Mouse (Mus musculus) left cerebral cortex, adult 2 months (tissue): Measurements from ENCODE around the gene Ncam1. TPM values are rescaled to one million over a fixed set of nuclear protein-coding genes. Genes with fewer than 3 reads are reported as not detected.

Source experiments
- DNase-seq, 2 experiments: peaks; one replicate each; pipeline ENCODE4 v3.0.0; 2021 to 2022; ENCODE audit warnings: low spot score in 2 of 2, mixed read lengths in 1 of 2; ENCODE audit errors: extremely low spot score in 1 of 2
- H3K27ac ChIP-seq: fragments of 200-600 bp; 2 replicates; pipeline ENCODE4 v1.8.1; 2022
- H3K4me3 ChIP-seq: fragments of 200-600 bp; 2 replicates; pipeline ENCODE4 v1.8.1; 2022
- CTCF ChIP-seq: fragments of 200-600 bp; IDR thresholded peaks from 2 replicates; pipeline ENCODE4 v1.8.1; 2022; ENCODE audit warnings: antibody characterized with exemption, mild to moderate bottlenecking, moderate library complexity
- intact Hi-C: fragments of 180-260 bp; cut with DNase I; formaldehyde crosslinking; loops from one replicate; pipeline ENCODE4 v1.15.1; 2025
- total RNA-seq, 2 experiments: library from RNA; stranded (reverse); gene quantifications; 2 replicates each; pipeline ENCODE4 v1.2.3; 2021

The Ncam1 gene
- total RNA-seq, 2 experiments from 2014 or later: 270 to 291 TPM

DNA sequence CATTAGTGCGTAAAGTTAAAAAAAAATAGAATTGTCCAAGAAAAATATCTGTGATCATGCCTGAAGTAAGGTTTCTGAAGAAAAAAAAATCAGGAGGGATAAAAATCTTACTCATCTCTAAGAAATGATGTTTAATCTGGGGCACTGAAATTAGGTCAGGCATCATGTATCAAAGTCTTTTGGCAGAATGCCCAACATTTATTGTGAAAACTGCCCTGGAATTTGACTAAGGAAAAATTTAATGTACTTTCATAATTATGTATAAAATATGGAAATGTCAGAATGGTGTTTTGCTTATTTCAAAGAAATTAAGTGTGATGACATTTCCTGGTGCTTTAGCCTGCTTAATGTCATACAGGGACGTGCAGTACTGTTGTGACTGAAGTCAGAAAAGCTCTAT lies 52.5 kb downstream of the Ncam1 start:
- intact Hi-C loops: no loop called here
- no peak for DNase-seq
- no peak for TF ChIP-seq CTCF
- H3K4me3 ChIP-seq: no peak overlapping the region
- no peak overlapping the region for H3K27ac ChIP-seq

DNA sequence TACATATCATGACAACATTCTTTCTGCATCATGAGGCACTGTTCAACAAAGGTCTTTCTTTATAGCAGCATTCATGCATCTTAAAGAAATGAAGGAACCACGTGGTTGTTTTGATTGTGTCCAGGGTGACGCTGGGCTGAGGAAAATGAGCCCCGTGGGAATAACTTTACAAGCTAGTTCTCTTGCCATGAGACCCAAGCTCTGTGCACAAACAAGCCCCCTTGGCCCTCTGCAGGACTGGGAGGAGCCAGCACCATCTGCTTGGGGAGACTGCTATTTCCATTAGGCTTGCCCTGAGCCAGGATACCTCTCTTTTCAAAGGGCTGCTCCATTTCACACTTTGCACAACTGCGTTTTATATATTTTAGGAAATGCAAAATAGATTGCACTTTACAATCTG lies 53.0 kb downstream of the Ncam1 start:
- TF ChIP-seq CTCF: no peak
- intact Hi-C loops: no loop called here
- DNase-seq: no peak
- no peak overlapping the region for H3K4me3 ChIP-seq
- no peak overlapping the region for H3K27ac ChIP-seq

DNA sequence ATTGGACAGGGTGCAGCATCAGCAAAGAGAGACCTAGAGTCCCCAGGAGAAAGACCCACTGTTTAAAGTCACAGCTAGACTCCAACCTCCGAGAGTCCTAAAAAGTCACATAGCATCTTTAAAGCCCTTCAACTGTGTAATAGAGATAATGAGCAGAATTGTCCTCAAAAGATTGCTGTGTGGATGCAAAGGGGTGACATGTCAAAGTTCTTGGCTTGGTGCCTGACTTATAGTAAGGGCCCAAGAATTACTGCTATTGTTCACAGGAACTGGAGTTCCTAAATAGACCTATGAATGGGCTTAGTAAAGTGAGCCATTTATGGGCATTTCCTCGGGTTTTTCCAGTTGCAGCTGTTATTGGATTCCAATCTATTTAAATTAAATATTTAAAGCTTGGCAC lies 54.4 kb downstream of the Ncam1 start:
- H3K27ac ChIP-seq: no peak overlapping the region
- no peak for TF ChIP-seq CTCF
- intact Hi-C loops: loop anchor here (5.0 kb wide), 1 partner anchor 53 kb away; the partner anchor contains the start of gene Ncam1
- no peak for DNase-seq
- no peak overlapping the region for H3K4me3 ChIP-seq

DNA sequence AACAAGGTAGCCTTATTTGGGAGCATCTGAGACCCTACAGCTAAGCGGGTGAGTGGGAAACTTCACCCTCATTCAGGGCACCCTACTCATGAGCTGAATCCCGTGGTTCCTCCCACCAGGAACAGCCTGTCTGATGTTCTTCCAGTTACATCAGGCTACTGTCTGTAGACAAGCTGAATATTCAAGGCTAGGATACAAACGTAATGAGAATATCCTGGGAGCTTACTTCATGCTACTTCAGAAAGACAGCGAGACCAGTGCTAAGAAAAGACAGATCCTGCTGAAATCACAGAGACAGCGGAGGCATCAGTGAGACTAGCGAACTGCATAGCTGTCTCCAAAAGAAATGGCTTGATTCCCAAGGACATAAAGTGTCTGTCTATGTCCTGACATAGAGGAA lies 58.8 kb downstream of the Ncam1 start:
- no peak overlapping the region for H3K4me3 ChIP-seq
- no peak for TF ChIP-seq CTCF
- peak overlapping the region; percentile 59 for H3K27ac ChIP-seq
- intact Hi-C loops: loop anchor here (5.0 kb wide), 1 partner anchor 57 kb away; the partner anchor contains the start of gene Ncam1
- no peak for DNase-seq

DNA sequence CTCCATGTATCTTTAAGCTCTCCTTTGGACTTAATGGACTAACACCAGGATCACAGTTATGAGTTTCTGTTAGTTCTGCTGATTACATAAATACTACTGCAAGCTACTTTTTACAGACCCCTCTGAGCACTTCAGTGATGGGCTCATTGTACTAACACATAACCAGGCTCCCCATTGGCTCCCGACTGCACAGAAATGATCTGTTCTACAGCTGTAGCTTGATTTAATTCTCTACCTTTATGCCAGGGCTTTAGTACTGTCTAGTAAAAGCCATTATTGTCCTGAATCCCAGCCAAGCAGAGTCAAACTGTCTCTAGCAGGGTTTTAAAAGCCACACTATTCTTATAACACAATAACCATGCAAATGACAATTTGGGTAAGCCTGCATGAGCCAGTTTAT lies 60.2 kb downstream of the Ncam1 start:
- Histone ChIP-seq H3K27ac (no peak overlapping the region), H3K4me3 (no peak overlapping the region)
- TF ChIP-seq CTCF: no peak
- no peak for DNase-seq
- intact Hi-C loops: no loop called here

DNA sequence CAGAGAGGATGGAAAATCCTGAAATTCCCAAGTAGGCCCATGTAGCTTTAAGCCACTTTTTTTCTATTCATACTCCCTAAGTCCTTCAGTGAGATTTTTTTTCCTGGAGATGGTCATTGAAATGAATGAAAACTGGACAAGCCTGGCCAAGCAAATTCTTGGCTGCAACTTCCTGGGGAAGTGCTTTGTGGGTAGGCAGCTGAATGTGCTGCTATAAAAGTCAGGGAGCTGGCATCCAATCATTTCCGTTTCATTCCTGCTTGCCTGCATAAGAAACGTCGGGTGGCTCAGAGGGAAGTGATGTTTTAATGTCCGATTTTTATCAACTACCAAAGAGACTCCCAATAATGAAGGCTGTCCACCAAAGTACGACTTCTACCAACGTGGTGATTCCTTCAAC lies 61.6 kb downstream of the Ncam1 start:
- DNase-seq: no peak
- no peak overlapping the region for H3K27ac ChIP-seq
- H3K4me3 ChIP-seq: no peak overlapping the region
- TF ChIP-seq CTCF: no peak
- intact Hi-C loops: no loop called here

DNA sequence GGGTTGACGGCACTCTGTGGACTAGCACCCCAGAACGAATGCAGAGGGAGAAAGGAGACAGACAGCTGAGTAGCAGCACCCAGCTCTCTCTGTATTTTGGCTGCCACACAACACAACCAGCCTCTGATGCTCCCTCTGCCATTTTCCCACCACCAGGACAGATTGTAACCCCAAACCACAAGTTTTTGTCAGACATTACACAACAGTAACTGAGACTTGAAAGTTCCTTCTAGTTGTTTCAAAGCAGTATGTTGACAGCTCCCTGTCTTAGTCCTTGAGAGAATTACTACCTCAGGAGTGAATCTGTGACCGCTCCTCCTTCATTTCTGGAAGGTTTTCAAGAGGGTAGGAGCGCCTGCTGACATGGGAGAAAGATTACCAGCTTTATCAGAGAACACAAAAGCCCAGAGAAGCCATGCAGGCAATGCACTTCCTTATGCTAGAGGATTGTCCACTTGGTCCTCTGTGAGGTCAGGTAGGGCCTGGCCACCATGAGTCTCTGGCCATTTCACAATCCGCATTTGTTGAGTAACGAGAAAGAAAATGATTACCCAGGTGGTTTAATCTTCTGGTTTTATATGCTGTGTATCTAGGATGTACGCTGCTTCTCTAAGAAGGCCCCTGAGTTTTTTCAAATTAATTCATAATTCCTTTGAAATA lies 64.2 kb downstream of the Ncam1 start:
- Histone ChIP-seq H3K27ac (no peak overlapping the region), H3K4me3 (no peak overlapping the region)
- no peak for DNase-seq
- no peak for TF ChIP-seq CTCF
- intact Hi-C loops: no loop called here

DNA sequence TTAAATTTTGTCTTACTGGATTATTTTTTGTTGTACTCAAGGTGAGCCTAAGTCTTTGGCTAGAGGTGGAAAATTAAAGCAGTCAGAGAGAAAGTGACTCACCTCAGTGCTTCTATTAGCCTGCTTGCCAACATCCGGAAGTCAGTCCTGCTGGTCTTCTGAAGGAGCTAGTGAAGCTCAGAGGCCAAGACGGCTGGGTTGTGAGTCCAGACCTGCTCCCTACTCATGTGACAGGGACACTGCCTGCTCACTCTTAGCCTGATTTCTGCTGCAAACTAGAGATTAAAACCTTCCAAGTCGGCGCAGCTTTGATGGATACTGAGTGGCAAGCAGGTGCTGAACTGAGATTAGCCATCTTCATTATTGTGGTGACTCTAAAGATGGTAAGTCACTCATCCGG lies 65.0 kb downstream of the Ncam1 start:
- no peak overlapping the region for H3K27ac ChIP-seq
- H3K4me3 ChIP-seq: no peak overlapping the region
- no peak for TF ChIP-seq CTCF
- intact Hi-C loops: no loop called here
- no peak for DNase-seq

DNA sequence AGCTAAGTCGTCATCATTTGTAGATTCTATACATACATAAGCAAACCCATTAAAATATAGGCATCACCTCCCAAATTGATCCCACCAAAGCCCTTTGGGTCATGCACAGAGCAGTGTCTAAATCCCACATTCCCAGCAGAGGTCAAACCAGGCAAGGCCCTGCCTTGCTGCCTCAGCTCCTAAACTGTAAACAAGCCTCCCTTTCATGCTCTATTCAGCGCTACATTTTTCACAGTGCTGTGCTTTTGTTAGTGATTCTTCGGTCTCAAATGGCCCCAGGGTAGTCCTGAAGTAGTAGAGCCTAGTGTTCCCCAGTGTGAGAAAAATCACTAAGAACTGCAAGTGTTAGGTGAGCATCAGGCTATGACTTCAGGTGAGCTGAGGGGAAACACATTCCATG lies 69.2 kb downstream of the Ncam1 start:
- intact Hi-C loops: no loop called here
- 0 out of 2 replicates have a peak overlapping the region, but pooled peaks have one; percentile 26 for H3K27ac ChIP-seq
- no peak for DNase-seq
- H3K4me3 ChIP-seq: no peak overlapping the region
- no peak for TF ChIP-seq CTCF

DNA sequence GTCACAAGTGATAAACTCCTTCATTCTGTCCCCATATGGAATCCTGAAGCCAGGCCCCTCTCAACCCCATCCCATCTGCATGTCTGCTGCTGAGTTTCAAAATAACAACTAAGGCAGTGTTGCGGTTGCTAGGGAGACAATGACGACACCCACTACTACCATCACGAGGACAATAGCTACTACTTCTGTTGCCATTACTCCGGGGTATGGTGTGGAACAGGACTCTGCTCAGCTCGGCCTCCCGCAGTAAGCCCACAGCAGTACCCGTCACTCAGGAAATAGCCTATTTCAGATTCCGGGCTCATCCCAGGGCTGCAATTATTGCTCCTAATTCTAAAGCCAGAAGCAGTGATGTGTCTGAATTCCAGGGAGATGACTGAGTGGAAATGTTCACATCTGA lies 70.5 kb downstream of the Ncam1 start:
- Histone ChIP-seq H3K27ac (peak overlapping the region; percentile 1; the same call in 1 of the 2 replicates), H3K4me3 (no peak overlapping the region)
- intact Hi-C loops: no loop called here
- TF ChIP-seq CTCF: no peak
- peak; percentile 27 to 29 for DNase-seq

DNA sequence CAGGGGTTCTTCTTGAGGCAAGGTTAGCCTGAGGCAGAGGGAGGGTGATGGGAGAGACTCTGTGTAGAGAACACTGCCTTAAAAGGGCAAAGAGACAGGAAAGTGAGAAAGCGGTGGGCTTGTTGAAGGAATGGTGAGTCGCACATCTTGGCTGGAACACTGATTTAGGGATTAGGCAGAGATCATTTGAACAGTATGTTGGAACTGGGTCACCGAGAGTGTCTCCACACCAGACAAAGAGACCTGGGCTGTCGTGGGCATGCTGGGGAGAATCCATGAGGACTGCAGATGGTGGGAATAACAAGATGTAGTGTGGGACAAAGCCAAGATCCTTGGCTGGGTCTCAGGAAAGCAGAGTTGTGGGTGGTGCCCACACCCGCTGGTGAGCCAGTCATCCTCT lies 76.0 kb downstream of the Ncam1 start:
- intact Hi-C loops: loop anchor here (2.0 to 5.0 kb wide), 2 partner anchors 75 to 104 kb away; partner anchors contain the start of gene Ncam1
- peak overlapping the region; percentile 4; the same call in 1 of the 2 replicates for H3K27ac ChIP-seq

DNA sequence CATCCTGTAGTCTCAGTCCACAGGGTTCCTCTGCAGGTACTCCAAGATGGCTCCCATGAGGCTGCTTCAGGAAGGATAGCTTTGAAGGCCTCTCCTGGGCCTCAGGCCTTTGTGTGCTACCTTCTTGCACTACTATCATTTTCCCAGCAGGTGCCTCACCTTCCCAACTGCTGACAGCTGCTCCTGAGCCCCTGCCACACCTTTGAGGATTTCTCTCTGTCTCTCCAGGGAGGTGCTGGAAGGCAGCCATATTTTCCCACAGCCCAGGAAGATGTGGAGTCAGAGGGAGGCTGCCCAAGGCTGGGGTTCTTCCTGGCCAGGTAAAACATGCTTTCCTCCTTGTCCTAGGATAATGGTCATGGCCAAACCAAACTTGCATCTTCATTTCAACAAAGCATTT lies 83.6 kb downstream of the Ncam1 start:
- intact Hi-C loops: no loop called here
- Histone ChIP-seq H3K4me3 (no peak overlapping the region), H3K27ac (no peak overlapping the region)
- peak; percentile 7 for TF ChIP-seq CTCF
- no peak for DNase-seq

More for the DNA sequence above, 76.0 kb downstream of the Ncam1 start:
- H3K4me3 ChIP-seq: no peak overlapping the region
- TF ChIP-seq CTCF: no peak
- peak; percentile 32 to 70 for DNase-seq

DNA sequence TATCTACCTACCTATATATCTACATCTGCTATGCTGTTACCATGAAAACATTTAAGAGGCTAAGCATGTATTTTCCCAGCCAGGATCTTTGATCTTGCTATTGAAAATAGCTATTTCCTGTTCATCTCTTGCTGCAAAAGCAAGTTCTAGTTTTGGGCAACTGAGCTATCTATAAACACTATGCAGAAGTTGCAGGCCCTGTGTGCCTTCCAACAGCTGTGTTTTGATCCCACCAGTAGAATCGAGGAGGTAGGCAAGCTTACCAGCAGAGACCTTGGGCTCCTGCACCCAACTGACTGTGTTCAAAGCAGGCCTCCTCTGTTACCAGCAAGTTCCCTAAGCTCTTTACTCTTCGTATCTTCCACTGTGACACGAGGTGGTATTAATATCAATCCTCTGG lies 84.6 kb downstream of the Ncam1 start:
- no peak for DNase-seq
- TF ChIP-seq CTCF: no peak

More for the DNA sequence above, 84.6 kb downstream of the Ncam1 start:
- no peak overlapping the region for H3K4me3 ChIP-seq
- no peak overlapping the region for H3K27ac ChIP-seq
- intact Hi-C loops: no loop called here
